Mouse (Mus musculus): ENCODE measurements at regions not wholly inside any gene's neighbourhood (a gene's known extent, or its start where the extent isn't known, plus 50 kb on each side); places are given as distances from the start of the nearest gene placed in this dataset.

GRCm38 (mm10) chr4:96895223-96895622 lies 110.2 kb upstream of the Gm12695 start:
- peak; percentile 94 for ATAC-seq (ENCODE audit: low TSS enrichment)

- no peak for ATAC-seq (ENCODE audit: low TSS enrichment)
Measured at GRCm38 (mm10) chr4:96881077-96881476, 96.1 kb upstream of the Gm12695 start.

- peak; percentile 93 for ATAC-seq (ENCODE audit: low TSS enrichment)
Measured at GRCm38 (mm10) chr4:96878016-96878415, 93.0 kb upstream of the Gm12695 start.

GRCm38 (mm10) chr4:96874644-96875043 lies 89.7 kb upstream of the Gm12695 start:
- ATAC-seq (ENCODE audit: low TSS enrichment) = no peak

- ATAC-seq (ENCODE audit: low TSS enrichment) = no peak
Measured at GRCm38 (mm10) chr4:96845170-96845569, 60.2 kb upstream of the Gm12695 start.

Measured in frontal cortex, adult (tissue).